Mouse (Mus musculus): Measurements from ENCODE around the gene Rrbp1. TPM values are rescaled to one million over a fixed set of nuclear protein-coding genes. Genes with fewer than 3 reads are reported as not detected.

Rrbp1 gene
- polyA plus RNA-seq, 1 experiment: 43.4 TPM

DNA sequence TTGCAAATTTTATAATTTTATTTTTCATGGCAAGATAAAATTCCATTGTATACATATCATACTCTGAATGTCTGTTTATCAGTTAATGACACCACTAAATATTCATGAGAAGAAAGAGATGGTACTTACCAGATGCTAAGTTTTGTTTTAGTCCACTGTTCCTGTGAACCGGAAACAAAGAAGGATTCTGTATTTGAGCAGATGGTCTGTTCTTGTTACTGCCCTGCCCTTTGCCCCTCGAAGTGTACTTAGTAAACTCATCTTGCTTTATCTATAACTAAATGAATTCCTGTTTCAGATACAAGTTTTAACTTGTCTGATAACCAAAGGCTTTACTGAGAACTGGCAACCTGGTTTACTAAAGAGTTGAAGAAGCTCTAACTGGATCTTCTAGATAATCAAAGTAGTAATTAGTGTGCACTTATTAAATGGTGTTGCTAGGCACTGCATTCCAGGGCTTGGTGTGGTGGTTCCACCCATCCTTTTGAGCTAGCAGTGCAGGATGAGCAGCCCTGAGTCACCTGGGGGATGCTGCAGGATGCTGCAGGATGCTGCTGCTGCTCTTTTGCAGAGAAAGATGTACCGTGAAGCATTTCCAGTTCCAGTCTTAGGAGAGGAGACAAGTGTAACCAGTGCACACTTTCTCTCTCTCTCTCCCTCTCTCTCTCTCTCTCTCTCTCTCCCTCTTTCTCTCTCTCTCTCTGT, 81.3 kb downstream of the Rrbp1 start:
- WGBS: 86% methylated on average over 3 of the region's 3 CpGs
- H3K4me3 ChIP-seq (ENCODE audit: extremely low read depth, insufficient read depth, insufficient read length): no peak overlapping the region
- DNase-seq (ENCODE audit: low read depth in 1 of 2, low spot score in 2 of 2): no peak
- TF ChIP-seq CTCF (IDR thresholded peaks at IDR 0.05; ENCODE audit: extremely low read depth, insufficient read depth, insufficient read length, insufficient replicate concordance): no peak
- no peak for TF ChIP-seq POLR2A (IDR thresholded peaks at IDR 0.05; ENCODE audit: low read depth, low read length)
- no peak overlapping the region for H3K27ac ChIP-seq (ENCODE audit: insufficient read depth, low read length)
- no peaks in the 10 kb centered on the region for H3K27me3 ChIP-seq (ENCODE audit: control insufficient read depth, insufficient read depth, low read length)
- no peaks in the 10 kb centered on the region; the same call in 1 of the 2 replicates for H3K4me1 ChIP-seq (ENCODE audit: control insufficient read depth, insufficient read depth, insufficient read length)
- no peaks in the 10 kb centered on the region for H3K36me3 ChIP-seq (ENCODE audit: control insufficient read depth, insufficient read depth, low read length)

DNA sequence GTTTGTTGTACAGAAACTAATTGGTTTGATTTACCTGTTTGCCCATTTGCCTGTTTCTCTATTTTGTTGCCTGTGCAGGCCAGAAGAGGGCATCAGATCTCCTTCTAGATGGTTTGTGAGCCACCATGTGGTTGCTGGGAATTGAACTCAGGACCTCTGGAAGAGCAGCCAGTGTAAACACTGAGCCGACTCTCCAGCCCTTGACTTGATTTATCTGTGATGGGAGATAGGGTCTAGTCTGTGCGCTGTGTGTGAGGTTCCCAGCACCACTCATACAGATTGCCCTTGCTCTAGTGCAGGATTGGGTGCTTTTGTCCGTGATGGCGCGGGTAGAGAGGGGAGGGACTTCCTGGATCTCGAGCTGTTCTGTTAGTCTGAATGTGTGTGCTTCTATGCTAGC, 85.2 kb downstream of the Rrbp1 start:
- Histone ChIP-seq H3K27ac (ENCODE audit: insufficient read depth, low read length) (no peak overlapping the region), H3K4me1 (ENCODE audit: control insufficient read depth, insufficient read depth, insufficient read length) (no peaks in the 10 kb centered on the region; the same call in 1 of the 2 replicates), H3K4me3 (ENCODE audit: extremely low read depth, insufficient read depth, insufficient read length) (no peak overlapping the region), H3K27me3 (ENCODE audit: control insufficient read depth, insufficient read depth, low read length) (no peaks in the 10 kb centered on the region), H3K36me3 (ENCODE audit: control insufficient read depth, insufficient read depth, low read length) (no peaks in the 10 kb centered on the region)
- WGBS: 91% methylated on average over 6 of the region's 6 CpGs
- DNase-seq (ENCODE audit: low read depth in 1 of 2, low spot score in 2 of 2): no peak
- TF ChIP-seq CTCF (IDR thresholded peaks at IDR 0.05; ENCODE audit: extremely low read depth, insufficient read depth, insufficient read length, insufficient replicate concordance) (no peak), POLR2A (IDR thresholded peaks at IDR 0.05; ENCODE audit: low read depth, low read length) (no peak)

DNA sequence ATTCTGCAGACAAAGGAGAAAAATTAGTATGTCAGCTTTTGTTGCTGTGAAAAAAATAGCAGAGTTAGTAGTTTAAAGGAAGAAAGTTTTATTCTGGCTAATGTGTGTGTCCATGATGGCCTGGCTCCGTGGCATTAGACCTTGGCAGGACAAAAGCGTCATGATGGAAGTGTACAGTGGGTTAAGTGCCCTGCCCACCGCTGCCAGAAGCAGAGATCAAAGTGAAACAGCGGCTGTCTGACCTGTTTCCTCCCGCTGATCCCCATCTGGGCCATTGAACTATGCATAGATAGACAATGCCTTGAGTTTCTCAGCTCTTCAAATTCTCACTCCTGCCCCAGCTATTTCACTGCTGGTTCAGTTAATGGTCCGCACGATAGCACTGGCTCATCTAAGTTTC, 87.0 kb downstream of the Rrbp1 start:
- Histone ChIP-seq H3K36me3 (ENCODE audit: control insufficient read depth, insufficient read depth, low read length) (no peaks in the 10 kb centered on the region), H3K4me1 (ENCODE audit: control insufficient read depth, insufficient read depth, insufficient read length) (no peaks in the 10 kb centered on the region; the same call in 1 of the 2 replicates), H3K27me3 (ENCODE audit: control insufficient read depth, insufficient read depth, low read length) (no peaks in the 10 kb centered on the region), H3K4me3 (ENCODE audit: extremely low read depth, insufficient read depth, insufficient read length) (no peak overlapping the region), H3K27ac (ENCODE audit: insufficient read depth, low read length) (no peak overlapping the region)
- 70% methylated on average over 7 of the region's 7 CpGs for WGBS
- no peak for DNase-seq (ENCODE audit: low read depth in 1 of 2, low spot score in 2 of 2)
- TF ChIP-seq CTCF (IDR thresholded peaks at IDR 0.05; ENCODE audit: extremely low read depth, insufficient read depth, insufficient read length, insufficient replicate concordance): no peak
- TF ChIP-seq POLR2A (IDR thresholded peaks at IDR 0.05; ENCODE audit: low read depth, low read length): no peak

DNA sequence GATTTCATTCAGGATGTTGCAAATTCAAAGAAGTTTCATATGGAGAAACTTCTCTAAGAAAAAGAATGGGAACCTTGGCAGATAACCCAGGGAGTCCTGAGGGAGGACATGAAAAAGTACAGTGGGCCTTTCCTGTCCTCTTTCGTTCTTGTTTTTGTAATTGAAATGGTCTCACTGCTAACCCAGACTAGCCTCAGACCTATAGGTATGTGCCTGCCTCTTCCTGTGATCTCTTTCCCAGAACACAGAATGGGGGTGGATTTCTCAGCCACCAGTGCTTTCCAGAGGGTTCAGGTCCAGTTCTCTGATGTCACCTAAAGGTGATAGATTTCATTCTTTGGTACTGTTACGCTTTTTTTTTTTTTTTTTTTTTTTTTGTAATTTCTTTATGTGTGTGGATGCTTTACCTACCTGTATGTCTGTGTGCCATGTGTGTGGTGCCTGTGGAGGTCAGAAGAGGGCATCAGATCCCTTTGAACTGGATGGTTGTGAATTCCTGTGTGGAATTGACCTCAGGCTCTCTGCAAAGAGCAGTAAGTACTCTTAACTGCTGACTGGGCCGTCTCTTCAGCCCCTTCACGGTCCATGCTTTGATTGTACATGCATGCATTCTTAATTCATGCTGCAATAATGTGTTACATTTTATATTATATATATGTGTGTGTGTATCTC, 92.1 kb downstream of the Rrbp1 start:
- no peak for DNase-seq (ENCODE audit: low read depth in 1 of 2, low spot score in 2 of 2)
- no peak overlapping the region for H3K27ac ChIP-seq (ENCODE audit: insufficient read depth, low read length)

DNA sequence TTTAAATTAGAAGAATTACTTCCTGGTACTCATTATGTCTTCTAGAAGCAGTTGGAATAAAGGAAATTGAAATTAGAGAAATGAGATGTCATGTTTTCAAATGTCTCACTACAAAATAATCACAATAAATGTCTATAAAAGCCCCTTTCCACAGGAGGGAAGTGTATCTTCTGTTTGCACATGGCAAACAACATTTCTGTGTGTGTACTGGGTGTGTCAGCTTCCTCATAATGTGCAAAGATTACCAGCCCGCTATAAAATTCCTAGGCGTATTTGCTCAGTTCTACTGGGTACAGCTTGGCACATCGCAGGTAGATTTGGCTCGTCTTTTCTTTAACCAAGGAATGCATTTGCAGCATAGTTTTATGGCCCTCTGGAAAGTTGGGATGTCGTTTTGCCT, 93.4 kb downstream of the Rrbp1 start:
- no peak for TF ChIP-seq CTCF (IDR thresholded peaks at IDR 0.05; ENCODE audit: extremely low read depth, insufficient read depth, insufficient read length, insufficient replicate concordance)
- TF ChIP-seq POLR2A (IDR thresholded peaks at IDR 0.05; ENCODE audit: low read depth, low read length): no peak
- Histone ChIP-seq H3K27me3 (ENCODE audit: control insufficient read depth, insufficient read depth, low read length) (peaks cover 5% of the 10 kb centered on the region), H3K4me3 (ENCODE audit: extremely low read depth, insufficient read depth, insufficient read length) (no peak overlapping the region), H3K27ac (ENCODE audit: insufficient read depth, low read length) (no peak overlapping the region), H3K36me3 (ENCODE audit: control insufficient read depth, insufficient read depth, low read length) (no peaks in the 10 kb centered on the region), H3K4me1 (ENCODE audit: control insufficient read depth, insufficient read depth, insufficient read length) (peaks cover 3% of the 10 kb centered on the region; the same call in 1 of the 2 replicates)
- 78% methylated on average over 5 of the region's 5 CpGs for WGBS
- no peak for DNase-seq (ENCODE audit: low read depth in 1 of 2, low spot score in 2 of 2)

More for the DNA sequence above, 92.1 kb downstream of the Rrbp1 start:
- Histone ChIP-seq H3K4me3 (ENCODE audit: extremely low read depth, insufficient read depth, insufficient read length) (no peak overlapping the region), H3K27me3 (ENCODE audit: control insufficient read depth, insufficient read depth, low read length) (peaks cover 5% of the 10 kb centered on the region; the same call in 1 of the 2 replicates), H3K4me1 (ENCODE audit: control insufficient read depth, insufficient read depth, insufficient read length) (peaks cover 3% of the 10 kb centered on the region; the same call in 1 of the 2 replicates), H3K36me3 (ENCODE audit: control insufficient read depth, insufficient read depth, low read length) (no peaks in the 10 kb centered on the region)
- TF ChIP-seq CTCF (IDR thresholded peaks at IDR 0.05; ENCODE audit: extremely low read depth, insufficient read depth, insufficient read length, insufficient replicate concordance): no peak
- no peak for TF ChIP-seq POLR2A (IDR thresholded peaks at IDR 0.05; ENCODE audit: low read depth, low read length)
- WGBS: 88% methylated on average over 4 of the region's 4 CpGs

DNA sequence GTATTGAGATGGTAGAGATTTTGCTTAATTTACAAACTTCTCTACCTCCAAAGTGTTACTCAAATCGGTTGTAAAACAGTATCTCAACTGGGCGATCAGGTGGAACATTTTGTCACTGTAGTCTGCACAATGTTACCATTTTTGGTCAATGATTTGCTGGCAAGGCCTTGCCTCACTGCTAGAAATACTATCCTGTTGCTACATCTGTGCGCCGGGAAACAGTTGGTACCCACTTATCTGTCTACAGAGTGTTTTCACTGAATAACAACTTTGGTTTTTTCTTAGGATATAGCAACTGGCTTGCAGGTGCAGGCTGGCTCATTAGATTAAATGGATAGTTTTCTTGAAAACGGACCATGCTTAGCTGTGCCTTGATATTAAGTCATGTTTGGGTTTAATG, 94.8 kb downstream of the Rrbp1 start:
- Histone ChIP-seq H3K36me3 (ENCODE audit: control insufficient read depth, insufficient read depth, low read length) (no peaks in the 10 kb centered on the region), H3K4me1 (ENCODE audit: control insufficient read depth, insufficient read depth, insufficient read length) (peaks cover 3% of the 10 kb centered on the region; the same call in 1 of the 2 replicates), H3K4me3 (ENCODE audit: extremely low read depth, insufficient read depth, insufficient read length) (peak overlapping the region; percentile 88), H3K27ac (ENCODE audit: insufficient read depth, low read length) (no peak overlapping the region), H3K27me3 (ENCODE audit: control insufficient read depth, insufficient read depth, low read length) (peaks cover 5% of the 10 kb centered on the region)
- DNase-seq (ENCODE audit: low read depth in 1 of 2, low spot score in 2 of 2): no peak
- no peak for TF ChIP-seq CTCF (IDR thresholded peaks at IDR 0.05; ENCODE audit: extremely low read depth, insufficient read depth, insufficient read length, insufficient replicate concordance)
- no peak for TF ChIP-seq POLR2A (IDR thresholded peaks at IDR 0.05; ENCODE audit: low read depth, low read length)
- 32% methylated on average over 5 of the region's 5 CpGs for WGBS

All from spleen, adult 2 months (tissue).